Mouse (Mus musculus): Measurements from ENCODE around the gene Dexi. TPM values are rescaled to one million over a fixed set of nuclear protein-coding genes. Genes with fewer than 3 reads are reported as not detected.

Dexi gene
- 10 to 100 TPM; 65.8 to 66.8 TPM for total RNA-seq (2021)

DNA sequence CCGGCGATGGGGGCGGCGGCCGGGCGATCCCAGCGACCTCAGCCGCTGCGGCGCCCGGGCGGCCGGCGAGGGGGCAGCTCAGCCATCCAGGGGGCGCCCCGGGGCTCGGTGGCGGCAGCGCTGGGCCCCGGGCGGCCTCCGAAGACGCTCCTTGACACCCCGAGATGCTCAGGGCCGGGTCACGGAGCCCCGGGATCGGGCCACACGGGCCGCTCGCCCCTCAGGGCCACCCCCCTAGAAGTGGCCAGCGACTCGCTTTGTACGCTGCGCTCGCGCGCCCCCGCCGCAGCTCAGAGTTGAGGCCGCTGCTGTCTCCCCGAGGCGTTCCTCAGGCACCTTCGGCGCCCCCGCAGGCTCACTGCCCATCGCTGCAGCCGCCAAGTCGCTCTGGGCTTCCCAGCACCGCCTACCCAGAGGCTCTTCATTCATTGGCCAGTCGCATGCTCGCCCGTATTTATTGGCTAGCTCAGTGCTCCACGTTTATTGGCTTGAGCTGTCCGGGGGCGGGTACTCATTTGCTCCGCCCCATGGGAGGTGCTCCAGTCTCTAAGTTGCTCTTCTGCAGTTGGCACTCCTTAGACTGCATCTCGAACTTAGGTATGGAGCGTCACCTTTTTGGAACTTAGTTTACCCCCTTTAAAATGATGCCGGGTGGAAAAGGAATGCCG is at the start of gene Dexi:
TSS of gene Dexi (minus strand) at position 357 of the 668 bp plus-strand sequence.
- peak; percentile 91 to 95 for DNase-seq

DNA sequence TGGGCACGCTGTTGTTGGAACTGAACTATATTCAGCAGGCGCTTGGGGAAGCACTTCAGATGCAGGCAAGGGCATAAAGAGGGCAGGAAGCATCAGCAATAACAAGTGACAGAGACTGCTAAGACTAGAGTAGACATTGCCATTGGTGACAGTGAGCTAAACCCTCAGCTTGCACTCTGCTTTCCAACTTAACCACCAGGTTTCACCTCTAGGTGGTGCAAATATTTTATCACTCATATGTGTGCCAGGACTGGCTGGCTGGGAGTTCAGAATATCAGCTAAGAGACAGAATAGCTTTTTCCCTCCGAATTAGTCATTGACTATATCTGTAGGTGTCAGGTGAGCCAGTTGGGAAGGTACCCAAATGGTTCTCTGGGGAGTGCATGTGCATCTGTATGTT is 43.7 kb upstream of the Dexi start:
- no peak for DNase-seq

DNA sequence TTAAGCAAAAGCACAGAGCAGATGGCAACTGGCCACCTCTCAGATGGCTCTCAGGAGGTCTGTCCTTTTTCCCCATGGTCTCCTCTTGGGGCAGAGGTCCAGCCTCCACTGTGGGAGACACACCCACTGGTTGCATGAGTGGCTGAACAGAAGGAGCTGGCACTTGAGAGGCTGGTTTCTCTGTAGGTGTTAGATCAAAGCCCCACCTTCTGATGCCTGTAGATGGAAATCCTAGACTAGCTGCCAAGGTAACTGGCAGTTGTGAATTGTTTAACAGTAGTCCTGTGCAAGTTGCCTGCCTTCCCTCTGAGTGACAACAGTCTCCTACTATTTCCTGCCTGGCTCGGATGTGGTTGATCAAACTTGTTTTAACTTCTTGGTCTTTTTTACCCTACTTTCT is 42.3 kb upstream of the Dexi start:
- DNase-seq, result no peak

DNA sequence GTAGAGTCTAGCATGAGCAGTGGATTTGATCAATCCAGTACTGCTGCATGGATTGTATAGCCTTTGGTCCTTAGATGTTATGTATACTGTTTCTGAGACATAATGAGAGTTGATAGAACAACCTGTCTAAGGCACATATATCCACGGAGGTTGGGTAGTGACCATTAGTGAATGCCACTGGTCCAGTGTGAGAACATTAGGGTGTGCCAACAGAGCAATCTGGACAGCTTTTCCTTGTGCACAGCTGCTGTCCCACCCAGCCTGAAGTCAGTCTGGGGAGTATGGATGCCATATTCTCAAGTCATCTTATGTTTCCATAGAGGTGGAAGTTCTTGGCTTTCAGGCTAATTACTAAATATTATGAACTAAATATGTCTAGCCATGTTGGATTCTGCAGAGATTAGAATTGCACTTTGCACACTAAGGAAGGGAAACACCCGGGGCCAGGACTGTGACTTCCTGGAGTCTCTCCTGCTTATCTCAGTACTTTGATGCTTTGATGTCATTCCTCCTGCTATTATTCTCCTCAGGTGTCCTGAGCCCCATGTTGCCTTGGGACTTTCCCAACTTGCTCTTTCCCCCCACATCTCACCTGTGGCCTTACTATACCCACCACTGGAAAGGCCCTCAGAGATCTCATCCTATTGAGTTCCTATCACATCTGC is 38.5 kb upstream of the Dexi start:
- DNase-seq, result no peak

DNA sequence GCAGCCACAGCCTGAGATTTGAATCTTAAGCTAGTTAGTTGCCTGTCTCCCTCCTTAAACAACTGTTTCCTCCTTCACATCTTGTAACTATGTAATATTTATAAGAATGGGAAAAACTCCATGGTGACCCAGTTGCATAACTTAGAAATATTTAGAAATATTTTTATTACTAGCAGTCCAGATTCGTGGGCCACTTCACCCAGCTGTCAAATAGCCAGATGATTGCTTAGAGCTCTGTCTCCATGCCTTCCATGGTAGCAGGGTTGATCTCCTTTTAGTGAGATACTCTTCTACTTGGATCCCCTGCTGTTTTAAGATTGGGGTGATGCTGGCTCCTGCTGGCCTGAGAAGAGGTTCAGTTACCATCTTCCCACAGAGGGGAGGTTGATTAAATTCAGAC is 35.5 kb upstream of the Dexi start:
- no peak for DNase-seq

DNA sequence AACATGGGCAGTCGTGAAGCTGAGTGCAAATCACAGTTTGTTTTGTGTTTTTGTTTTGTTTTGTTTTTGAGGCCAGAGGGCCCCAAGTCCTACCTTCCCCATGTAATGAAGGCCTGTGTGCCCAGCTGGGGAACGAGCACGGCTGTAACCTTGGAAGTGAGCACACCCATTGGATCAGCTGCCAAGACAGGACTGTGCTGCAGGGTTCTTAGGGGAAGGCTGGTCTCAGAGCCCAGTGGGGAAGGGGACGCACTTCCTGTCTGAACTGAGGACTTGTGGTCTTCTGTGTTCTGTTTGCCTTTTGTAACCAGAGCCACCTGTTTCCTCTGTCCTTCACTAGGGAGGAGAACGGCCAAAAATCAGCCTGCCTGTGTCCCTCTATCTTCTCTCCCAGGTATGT is 34.7 kb upstream of the Dexi start:
- no peak for DNase-seq

DNA sequence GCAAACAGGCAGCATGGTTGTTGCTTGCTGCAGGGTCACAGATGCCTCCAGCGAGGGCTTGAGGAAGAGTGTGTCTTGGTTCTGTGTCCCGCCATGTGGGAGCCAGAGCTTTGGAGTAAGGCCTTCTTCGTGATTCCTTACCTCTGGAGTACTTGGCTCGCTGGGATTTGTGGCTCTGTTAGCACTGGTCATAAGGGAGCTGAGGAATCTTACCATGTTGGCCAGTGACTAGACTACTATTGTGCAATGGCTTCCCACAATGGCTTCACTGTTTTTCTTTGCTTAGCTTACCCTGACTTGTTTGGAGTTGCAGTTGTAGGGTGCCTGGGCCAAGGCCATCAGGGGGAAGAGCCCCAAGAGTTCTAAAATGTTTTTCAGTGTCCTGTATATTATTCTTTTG is 33.1 kb upstream of the Dexi start:
- DNase-seq, result no peak

DNA sequence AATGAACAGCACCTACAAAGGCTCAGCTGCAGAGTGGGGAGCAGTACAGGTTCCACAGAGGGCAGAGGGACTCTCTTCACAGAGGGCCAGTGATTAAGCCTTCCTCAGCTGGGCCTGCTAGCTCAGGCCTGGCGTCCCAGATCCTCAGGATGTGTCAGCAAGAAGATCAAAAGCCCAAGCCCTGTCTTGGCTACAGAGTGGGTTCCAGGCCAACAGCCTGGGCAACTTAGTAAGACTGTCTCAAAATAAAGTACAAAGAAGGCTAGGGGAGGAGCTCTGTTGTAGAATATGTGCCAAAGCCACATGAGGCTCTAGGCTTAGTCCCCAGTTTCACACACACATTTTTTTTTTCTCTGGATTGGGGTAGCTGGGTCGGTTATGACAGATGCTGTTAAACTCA is 32.1 kb upstream of the Dexi start:
- no peak for DNase-seq

DNA sequence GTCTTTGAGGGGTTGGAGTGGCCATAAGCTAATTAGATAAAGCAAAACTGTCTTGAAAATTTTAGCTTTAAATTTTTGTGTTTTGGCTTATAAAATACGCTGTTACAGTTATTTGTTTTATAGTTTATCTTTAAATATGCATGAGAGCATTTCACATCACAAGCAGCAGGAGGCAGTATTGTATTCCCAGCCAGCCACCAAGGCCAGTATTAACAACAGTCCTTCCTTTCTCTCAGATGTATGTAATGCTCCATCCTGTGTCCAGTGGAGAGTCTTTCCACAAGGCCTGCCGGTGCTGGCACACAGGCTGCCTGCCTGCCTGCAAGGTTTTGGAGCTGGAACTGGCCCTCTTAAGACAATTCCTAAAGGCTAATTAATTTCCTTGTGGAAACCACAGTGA is 29.0 kb upstream of the Dexi start:
- no peak for DNase-seq

DNA sequence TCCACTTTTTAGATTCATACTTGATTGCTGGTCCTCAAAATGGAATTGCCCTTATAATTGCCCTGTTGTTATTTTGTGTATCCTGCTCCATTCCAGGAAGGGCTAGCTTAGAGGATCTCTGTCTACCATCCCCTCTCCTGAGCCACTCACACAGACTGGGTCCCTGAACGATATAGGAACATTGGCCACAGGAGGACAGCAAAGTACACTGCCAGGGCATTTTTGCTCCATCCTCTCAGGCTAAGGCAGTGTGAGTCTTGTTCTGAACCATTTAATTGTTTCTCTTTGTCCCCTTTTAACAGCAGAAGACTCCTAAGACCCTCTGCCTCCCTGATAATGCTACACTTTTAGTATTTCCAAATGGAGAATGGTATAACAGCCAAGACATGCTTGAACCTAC is 27.9 kb upstream of the Dexi start:
- DNase-seq, result peak; percentile 39 to 62

DNA sequence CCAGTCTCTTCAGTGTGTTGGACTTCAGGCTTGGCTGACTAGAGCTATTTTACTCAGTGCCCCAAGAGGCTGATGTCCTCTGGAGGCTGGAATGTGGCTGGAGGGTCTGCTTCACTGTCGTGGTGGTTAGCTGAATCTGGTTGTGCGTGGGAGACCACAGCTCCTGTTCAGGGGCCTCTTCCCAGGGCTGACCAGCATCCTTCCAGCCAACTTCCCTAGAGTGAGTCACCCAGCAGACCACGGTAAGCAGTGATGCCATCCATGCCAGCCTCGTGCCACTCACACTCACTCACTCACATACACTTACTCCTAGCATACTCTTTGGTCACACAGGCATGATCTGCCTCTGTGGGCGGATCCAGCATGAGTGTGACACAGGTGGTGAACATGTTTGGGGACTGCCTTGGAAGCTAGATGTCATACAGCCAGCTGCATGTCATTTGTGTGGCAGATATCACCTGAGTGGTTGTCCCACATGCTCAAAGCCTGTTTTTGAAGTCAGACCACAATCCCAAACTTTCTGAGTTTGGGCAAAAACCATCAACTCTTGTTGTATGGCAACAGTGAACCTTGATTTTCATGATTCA is 27.0 kb upstream of the Dexi start:
- DNase-seq, result no peak

DNA sequence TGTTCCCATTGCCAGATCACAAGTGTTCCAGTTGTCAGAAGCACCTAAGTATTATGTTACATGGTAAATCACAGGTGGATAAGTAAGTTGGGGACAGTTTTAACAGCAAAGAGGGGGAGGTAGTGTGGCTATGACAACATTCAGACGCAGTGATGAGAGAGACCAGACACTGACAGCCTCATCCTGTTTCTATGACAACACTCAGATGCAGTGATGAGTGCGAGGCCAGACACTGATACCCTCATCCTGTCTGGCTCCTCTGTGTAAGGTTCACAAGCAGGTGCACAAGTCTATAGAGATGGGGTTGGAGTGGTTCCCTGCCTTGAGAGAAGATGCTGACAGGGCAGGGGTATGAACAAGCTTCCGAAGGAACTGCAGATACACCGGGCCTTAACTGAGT is 24.3 kb upstream of the Dexi start:
- DNase-seq, result no peak

DNA sequence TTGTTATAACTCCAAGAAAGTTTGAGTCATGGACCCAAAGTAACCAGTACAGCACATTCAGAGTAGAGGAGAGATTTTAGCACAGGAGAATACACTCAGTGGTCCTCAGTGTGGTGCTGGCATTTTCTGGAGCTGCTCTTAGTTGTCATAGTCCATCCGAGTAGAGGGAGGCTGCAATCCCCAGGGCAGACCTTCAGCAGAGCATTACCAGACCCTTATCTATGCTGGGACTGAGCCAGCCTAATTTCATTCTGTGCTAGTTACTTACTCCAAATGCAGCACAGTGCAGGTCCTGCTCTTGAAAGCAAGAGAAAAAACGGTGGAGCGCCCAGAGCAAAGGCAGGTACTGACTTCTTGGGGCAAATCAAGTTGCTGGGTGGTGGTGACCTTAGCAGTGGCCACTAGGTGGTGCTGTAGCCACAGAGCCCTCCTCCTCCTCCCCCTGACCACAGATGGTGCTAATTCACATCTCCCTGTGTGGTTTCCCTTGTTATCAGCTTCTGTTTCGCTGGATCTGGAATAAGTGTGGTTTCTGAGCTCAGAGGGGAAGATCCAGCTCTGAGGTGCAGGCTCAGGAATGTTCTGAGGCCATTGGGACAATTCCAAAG is 22.5 kb upstream of the Dexi start:
- peak; percentile 59 to 65 for DNase-seq

DNA sequence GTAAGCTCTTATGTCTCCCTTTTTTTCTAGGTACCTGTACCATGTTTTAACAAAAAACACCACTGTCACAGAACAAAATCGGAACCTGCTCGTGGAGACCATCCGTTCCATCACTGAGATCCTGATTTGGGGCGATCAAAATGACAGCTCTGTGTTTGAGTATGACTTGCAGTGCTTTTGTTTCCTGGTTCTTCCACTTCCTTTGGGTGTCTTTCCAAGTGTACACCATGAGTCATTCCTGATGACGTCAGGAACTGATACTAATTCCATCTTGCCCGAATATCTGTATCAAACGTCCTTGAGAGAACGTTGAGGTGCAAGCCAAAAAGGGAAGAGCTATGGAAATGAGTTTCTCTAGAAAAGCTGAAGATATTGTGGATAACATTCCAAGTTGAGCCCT is 17.1 kb upstream of the Dexi start:
- no peak for DNase-seq

DNA sequence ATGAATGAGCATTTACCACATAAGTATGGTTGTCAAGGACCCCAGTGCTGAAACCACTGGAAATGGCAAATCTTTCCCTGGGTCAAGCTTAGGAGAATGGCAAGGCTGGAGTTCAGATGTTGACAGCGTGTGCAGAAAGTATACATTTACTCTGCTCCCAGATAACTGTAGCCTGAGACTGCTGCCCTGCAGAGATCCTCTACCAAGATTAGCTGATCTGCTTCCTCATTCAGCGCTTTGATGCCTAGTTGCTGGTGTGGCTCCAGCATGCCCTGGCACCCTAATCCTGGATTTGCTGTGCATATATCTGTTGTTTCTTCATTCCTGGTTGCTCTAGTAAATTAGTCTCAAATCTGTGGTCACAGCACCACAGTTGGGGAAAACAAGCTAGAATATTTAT is 11.0 kb upstream of the Dexi start:
- DNase-seq, result no peak

DNA sequence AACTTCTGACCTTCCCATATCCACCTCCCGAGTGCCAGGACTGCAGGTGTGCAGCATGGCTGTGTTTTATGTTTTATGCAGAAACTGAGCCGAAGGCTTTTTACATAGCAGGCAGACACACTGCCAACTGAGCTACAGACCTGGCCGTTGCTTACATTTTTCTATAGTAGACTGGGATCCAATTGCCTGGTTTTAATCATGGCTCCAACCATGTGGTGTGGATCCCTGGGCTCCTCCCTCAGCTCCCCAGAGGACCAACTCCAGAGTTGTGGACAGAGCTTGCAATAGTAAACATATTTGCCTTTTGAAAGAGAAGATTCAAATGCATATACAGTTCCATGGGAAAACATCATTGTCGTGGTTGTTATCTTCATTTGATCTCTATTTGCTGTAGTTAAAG is 8.7 kb upstream of the Dexi start:
- DNase-seq, result no peak

DNA sequence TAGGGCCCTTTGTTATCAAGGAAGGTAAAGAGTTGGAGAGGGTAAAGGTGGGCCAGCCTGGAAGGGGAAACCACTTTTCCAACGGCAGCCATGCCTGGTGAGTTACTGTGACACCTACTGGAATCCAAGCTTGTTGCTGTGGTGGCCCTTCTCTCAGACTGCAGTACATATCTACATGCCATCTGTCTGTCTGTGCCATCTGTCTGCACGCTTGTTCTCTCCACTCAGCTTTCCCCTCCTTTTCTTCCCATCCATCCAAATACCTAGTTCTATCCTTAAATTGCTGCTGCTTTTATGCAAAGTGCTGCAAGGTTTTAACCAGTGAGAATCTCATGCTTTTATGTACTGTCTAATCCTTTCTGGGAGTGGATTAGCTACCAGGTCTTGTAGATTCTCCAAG is 6.7 kb upstream of the Dexi start:
- DNase-seq, result peak; percentile 57 to 63

DNA sequence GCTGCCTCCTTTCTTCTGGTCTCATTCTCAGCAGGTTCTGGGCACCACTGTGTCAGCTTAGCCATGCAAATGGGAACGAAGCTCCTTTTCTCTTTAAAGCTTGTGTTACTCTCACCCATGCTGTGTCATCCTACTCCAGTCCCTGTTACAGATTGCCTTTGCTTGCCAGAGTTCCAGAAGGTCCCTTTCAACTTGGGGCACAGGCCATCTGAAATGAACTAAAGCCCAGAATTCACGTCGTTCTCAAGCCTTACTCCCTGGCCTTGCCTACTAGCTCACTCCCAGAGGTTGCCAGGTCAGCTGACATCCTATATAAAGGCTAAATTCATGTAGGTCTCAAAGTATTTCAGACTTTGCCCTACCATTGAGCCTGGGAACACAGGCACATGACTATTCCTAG is 6.1 kb upstream of the Dexi start:
- no peak for DNase-seq

DNA sequence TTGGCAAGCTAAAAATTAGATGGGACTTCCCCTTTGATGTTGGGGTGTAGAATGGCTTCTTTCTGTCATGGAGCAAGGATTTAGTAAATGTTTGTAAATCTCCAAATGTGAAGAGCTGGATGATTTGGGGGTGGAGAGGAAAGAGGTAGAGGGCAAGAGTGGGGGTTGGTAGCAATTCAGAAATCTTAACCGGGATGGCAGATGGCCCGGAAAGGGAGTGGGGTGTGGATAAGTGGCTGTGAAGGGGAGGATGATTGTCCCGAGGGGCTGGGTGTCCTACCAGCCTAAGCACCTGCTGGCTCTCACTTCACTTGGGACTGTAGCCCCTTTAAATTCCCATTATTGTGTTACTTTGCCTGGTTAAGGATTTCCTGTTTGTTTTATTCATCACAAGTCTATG is 4.0 kb upstream of the Dexi start:
- no peak for DNase-seq

DNA sequence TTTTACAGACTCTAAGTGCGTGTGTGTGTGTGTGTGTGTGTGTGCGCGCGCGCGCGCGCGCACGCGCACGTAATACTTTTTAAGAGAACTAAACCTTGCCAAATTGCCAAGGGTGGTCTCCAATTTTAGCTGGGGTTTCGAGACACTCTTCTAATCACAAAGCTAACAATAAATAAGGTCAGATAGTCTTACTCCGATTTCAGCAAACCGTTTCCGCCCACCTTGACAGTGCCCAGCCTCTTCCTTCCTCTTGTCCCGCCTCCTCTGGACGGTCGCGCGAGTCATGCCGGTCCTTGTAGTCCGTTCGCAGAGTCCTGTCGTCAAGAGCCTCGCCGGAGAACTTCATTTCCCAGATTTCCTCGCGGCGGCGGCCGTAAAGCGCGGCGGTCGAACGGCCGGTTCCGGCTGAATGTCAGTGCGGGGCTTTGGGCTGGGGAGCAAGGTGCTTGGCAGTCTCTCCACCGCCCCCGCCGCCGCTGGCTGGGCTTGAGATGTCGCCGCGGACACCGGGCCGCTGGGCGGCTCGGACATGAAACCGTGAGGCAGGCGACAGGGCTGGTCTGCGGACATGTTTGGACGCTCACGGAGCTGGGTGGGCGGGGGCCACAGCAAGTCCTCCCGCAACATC is 2.3 kb upstream of the Dexi start, which contains the start of gene Clec16a:
TSS of gene Clec16a (plus strand) at position 345 of the 628 bp plus-strand sequence.
- peak; percentile 95 to 96 for DNase-seq

DNA sequence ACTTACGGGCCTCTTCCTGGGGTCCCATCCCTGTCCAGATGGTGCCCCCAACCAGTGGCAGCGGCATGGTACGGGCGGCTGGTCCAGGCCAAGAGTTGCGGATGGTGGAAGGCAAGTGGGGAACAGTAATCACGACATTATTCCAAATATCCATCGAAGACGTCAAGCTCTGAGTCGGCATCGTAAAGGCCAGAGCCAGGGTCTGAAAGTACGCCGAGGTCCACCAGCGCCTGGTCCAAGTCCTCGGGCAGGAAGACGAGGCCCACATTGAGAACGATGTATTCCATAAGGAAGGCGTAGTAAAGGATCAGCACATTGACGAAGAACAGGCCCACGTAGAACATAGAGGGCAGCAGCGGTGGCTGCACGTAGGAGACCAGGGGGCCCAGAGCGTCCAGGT is 588 bp downstream of the Dexi start:
- DNase-seq, result peak in 1 of 2 experiments; percentile 37

DNA sequence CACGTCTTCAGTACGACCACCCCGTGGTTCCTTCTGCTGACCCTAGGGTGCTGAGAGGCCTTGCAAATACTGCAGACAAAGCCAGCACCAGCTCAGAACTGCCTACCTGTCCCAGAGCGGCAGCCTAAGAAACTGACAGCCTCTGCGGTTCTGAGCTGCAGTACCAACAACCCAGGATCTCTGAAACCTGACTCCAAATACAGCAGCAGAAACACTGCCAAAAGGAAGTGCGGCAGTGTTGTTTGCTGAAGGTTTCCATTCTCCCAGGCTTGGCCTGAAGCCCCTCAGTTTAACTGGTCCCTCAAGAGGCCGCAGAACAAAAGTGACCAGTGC is 1.3 kb downstream of the Dexi start:
- no peak for DNase-seq

All from layer of hippocampus, postnatal 36 days (tissue).